Mouse (Mus musculus) lung, postnatal 4 days (tissue): ENCODE results near the gene Leng1.
"Not testable (repeated sequence)": the region's sequence is repeated elsewhere in the genome, so short reads cannot be mapped to it uniquely, and the experiment has no call there.

Experiments used
- DNase-seq, 2 experiments: peaks; one replicate each; pipeline ENCODE4 v3.0.0; 2021

The Leng1 gene

GRCm38 (mm10) chr7:3665215-3666114 lies at the start of gene Leng1:
Gene Leng1, minus strand, starts transcription at chr7:3665840.
- DNase-seq = peak; percentile 97

GRCm38 (mm10) chr7:3715249-3715648 lies 49.6 kb upstream of the Leng1 start:
- DNase-seq = no peak

GRCm38 (mm10) chr7:3712264-3712942 lies 46.8 kb upstream of the Leng1 start:
- DNase-seq = peak in 1 of 2 experiments; percentile 53

- no peak for DNase-seq
These were observed 43.4 kb upstream of the Leng1 start for GRCm38 (mm10) chr7:3709000-3709399.

GRCm38 (mm10) chr7:3708447-3708980 lies 42.9 kb upstream of the Leng1 start:
- DNase-seq = not testable (repeated sequence)

- no peak for DNase-seq
These were observed 42.2 kb upstream of the Leng1 start for GRCm38 (mm10) chr7:3707568-3708413.

GRCm38 (mm10) chr7:3707027-3707426 lies 41.4 kb upstream of the Leng1 start:
- DNase-seq = peak in 1 of 2 experiments; percentile 46

GRCm38 (mm10) chr7:3706343-3706934 lies 40.8 kb upstream of the Leng1 start:
- peak in 1 of 2 experiments; percentile 23 for DNase-seq

- no peak for DNase-seq
These were observed 40.3 kb upstream of the Leng1 start for GRCm38 (mm10) chr7:3705911-3706310.

- DNase-seq = peak in 1 of 2 experiments; percentile 20
These were observed 39.8 kb upstream of the Leng1 start for GRCm38 (mm10) chr7:3705461-3705860.

- no peak for DNase-seq
These were observed 38.8 kb upstream of the Leng1 start for GRCm38 (mm10) chr7:3704475-3704874.

- DNase-seq = peak; percentile 96 to 97
These were observed 38.3 kb upstream of the Leng1 start, which contains the start of gene Rps9 for GRCm38 (mm10) chr7:3703879-3704441. Gene Rps9, plus strand, starts transcription at chr7:3703993.

- no peak for DNase-seq
These were observed 37.7 kb upstream of the Leng1 start for GRCm38 (mm10) chr7:3703148-3703878.

GRCm38 (mm10) chr7:3698471-3698870 lies 32.8 kb upstream of the Leng1 start:
- DNase-seq = no peak

- DNase-seq = not testable (repeated sequence)
These were observed 29.3 kb upstream of the Leng1 start for GRCm38 (mm10) chr7:3694949-3695305.

GRCm38 (mm10) chr7:3694076-3694948 lies 28.7 kb upstream of the Leng1 start:
- DNase-seq = peak; percentile 84 to 87

- no peak for DNase-seq
These were observed 28.1 kb upstream of the Leng1 start for GRCm38 (mm10) chr7:3693809-3694075.

GRCm38 (mm10) chr7:3692987-3693808 lies 27.6 kb upstream of the Leng1 start, which contains the start of gene Mboat7:
Gene Mboat7, minus strand, starts transcription at chr7:3693523.
- peak; percentile 98 for DNase-seq

GRCm38 (mm10) chr7:3692382-3692986 lies 26.8 kb upstream of the Leng1 start, which contains the start of gene Tsen34:
Gene Tsen34, plus strand, starts transcription at chr7:3692863.
- DNase-seq = no peak
